Mouse (Mus musculus): ENCODE results near the gene Hapln4.
"Not testable (repeated sequence)": the region's sequence is repeated elsewhere in the genome, so short reads cannot be mapped to it uniquely, and the experiment has no call there.

Hapln4 gene

DNA sequence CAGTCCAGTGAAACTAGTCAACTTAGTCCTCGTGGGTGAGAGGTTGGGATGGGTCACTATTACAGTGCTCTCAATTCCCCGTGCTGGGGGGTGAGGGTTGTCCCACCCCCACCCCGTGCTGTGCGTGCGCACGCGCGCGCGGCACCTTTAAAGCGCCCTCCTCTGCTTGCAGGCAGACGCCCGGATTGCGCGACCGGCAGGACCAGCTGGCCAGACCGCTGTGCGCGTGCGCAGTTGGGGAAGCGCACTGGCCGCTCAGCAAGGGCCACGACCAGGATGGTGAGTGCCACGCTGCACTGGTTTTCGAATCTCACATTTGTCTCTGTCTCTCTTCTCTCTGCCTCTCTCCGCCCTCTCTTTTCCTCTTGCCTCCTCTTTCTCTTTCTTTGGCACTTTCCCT lies at the start of gene Hapln4:
Gene Hapln4, plus strand, starts transcription at position 173 of the 400 bp plus-strand sequence.
- no peak for DNase-seq (ENCODE audit: extremely low read depth, insufficient read length, low spot score)

DNA sequence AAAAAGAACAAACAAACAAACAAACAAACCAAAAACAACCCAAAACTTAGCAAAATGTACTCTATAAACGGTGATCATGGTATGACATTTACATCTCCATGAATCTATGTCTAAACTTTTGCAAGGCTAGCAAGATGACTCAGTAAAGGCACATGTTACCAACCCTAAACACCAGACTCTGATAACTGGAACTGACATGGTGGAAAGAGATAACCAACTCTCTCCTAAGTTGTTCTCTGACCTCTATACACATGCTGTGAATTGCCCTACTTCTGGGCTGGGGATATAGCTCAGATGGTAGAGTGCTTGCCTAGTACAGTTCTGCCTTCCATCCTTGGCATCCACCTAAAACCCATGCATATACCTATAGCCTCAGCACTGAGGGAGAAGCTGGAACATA lies 45.3 kb upstream of the Hapln4 start:
- DNase-seq (ENCODE audit: extremely low read depth, insufficient read length, low spot score), result no peak

DNA sequence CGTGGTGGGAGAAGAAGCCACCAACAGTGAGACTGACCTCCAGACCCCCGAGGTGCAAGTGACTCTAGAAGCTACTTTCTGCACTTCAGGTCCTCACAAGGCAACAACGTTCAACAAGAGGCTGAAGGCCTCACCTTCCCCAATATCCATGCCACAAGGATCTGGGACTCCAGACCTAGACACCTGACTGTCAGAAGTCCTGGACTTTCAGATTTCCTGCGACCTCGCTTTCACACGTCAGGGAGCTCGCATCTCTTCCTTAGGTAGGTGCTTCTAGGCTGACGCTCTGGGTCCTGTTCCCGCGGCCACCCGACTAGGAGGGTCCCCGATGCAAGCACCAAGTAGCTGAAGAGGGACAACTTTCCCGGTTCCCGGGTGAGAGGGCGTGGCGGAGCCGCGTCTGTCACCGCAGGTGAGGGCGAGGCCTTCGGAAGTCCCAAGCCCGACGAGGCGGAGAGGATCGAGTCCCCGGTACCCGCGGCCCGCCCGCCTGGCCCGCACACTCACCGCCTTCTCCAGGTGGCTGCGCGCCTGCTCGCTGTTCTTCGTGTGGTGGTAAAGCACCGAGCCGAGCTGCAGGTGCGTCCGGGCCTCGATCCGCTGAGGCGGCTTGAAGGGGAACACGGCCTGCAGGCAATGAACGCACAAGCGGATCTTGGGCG lies 41.2 kb upstream of the Hapln4 start:
- no peak for DNase-seq (ENCODE audit: extremely low read depth, insufficient read length, low spot score)

DNA sequence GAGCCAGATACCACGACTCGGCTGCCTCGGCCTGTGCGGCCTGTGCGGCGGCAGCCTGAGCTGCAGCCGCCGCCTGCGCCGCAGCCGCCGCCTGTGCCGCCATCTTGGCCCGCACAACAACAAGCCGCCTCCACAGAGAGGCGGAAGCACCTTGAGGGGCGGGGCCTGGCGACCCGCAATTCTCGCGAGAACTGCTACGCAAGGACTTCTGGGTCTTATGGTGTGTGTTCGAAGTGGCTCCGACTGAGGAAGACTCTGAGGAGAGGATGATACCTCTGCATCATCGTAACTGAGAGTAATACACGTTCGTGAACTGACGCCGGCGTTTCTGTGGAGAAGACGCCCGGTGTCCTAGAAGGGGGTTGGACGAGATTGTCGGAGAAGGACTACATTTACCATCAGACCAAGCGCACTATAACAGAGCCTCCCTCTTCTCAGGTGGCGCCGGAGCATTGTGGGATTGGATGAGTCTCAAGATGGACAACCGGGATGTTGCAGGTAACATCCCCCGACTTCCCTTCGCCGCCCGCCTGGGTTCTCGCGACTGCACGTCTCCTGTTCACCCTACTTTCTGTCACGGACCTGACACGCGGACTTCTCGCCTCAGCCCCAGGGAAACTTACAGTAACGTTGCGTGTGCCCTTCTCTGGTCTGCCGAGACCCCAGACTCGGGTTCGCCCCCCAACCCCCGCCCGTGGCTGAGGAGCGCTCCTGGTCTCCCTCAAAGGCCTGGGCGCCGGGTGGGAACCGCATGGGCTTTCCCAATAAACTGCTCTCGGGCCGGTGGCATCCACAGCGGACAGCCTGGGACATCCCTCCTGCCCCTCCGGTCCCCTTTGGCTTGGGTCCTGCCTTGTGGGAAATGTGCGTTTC lies 40.4 kb upstream of the Hapln4 start, which contains the start of the genes Mau2 and Sugp1:
Gene Mau2, minus strand, starts transcription at position 152 of the 873 bp plus-strand sequence.
Gene Sugp1, plus strand, starts transcription at position 231 of the 873 bp plus-strand sequence.
- peak; percentile 93 for DNase-seq (ENCODE audit: extremely low read depth, insufficient read length, low spot score)

DNA sequence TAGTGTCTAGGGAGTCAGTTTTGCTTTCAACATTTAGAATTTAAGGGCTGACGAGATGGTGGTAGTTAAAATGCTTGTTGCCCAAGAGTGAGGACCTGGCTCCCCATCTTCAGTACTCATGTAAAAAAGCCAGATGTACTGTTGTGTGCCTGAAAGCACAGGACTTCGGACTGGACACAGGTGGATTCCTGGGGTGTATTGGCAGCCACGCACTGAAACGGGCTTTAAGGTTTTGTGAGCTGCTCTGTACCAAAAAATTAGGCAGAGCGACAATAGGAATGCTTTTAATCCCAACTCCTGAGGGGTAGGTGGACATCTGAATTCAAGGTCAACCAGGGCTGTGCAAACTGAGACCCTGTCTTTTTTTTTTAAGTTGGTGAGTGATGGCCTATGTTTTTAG lies 39.3 kb upstream of the Hapln4 start:
- DNase-seq (ENCODE audit: extremely low read depth, insufficient read length, low spot score), result no peak

DNA sequence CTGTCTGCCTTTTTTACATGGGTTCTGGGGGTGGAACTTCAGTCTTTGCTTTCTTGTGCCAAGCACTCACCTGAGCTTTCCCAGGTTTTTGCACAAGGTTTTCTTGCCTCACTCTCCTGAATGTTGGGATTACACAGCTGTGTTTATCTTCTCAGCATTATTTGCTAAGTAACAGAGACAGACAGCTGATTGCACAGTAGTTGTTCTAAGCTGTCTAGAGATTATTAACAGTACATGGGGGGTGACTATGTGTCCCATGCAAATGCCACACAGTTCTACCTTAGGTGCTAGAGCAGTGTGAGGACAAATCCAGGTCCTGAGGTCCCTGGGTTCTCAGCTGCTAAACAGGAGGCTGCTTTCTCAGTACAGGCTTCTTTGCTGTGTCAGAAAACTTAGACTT lies 33.6 kb upstream of the Hapln4 start:
- no peak for DNase-seq (ENCODE audit: extremely low read depth, insufficient read length, low spot score)

DNA sequence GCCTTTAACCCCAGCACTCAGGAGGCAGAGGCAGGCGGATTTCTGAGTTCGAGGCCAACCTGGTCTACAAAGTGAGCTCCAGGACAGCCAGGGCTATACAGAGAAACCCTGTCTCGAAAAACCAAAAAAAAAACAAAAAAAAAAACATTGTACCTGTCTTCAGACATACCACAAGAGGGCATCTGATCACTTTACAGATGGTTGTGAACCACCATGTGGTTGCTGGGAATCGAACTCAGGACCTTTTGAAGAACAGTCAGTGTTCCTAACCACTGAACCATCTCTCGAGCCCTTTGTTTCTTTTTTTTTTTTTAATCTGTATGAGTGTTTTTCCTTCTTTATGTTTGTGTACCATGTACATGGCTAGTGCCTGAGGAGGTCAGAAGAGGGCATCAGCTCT lies 32.8 kb upstream of the Hapln4 start:
- DNase-seq (ENCODE audit: extremely low read depth, insufficient read length, low spot score), result not testable (repeated sequence)

DNA sequence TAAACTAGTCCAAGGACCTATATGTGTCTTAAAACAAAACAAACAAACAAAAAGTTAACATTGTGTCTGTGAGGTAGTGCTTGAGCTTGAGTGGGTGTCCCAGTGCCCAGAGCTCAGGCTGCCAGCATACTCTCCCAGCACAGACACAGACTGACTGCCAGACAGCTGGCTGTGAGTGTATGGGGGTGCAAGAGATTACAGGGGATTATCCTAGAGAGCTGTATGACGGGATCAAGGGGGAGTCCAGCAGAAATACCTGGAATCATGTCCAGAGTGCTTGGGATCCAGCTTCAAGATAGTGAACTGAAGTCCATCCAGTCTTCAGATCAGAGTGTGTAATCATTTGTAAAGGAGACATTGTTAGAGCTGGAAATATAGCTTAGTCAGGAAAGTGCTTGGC lies 25.5 kb upstream of the Hapln4 start:
- no peak for DNase-seq (ENCODE audit: extremely low read depth, insufficient read length, low spot score)

DNA sequence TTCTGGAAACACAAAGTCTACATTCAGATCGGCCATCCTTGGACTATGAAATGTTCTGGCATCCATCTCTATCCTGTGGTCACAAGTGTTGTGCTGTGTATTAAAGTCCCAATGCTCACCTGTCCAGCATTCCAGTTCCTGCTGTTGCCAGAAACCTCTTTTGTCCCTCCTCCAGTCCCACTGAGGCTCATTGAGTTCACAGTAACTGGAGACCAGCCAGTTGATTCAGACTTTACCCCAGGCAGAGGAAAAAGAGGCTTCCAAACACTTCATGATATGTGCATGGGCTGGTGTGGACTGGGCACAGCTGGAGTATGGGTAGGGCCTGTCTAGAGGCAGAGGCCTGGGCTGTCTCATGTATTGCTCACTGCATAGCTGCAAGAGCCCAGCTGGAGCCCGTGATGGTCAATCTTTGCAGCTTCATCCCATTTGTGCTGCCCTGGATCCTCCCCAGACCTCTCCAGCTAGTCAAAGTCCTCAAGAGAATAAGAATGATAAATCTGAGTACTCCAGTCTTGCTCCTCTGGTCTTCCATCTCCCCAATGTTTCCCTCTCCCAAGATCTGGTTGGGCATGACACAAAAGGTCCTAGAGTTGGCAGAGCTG lies 11.3 kb upstream of the Hapln4 start:
- DNase-seq (ENCODE audit: extremely low read depth, insufficient read length, low spot score), result no peak

DNA sequence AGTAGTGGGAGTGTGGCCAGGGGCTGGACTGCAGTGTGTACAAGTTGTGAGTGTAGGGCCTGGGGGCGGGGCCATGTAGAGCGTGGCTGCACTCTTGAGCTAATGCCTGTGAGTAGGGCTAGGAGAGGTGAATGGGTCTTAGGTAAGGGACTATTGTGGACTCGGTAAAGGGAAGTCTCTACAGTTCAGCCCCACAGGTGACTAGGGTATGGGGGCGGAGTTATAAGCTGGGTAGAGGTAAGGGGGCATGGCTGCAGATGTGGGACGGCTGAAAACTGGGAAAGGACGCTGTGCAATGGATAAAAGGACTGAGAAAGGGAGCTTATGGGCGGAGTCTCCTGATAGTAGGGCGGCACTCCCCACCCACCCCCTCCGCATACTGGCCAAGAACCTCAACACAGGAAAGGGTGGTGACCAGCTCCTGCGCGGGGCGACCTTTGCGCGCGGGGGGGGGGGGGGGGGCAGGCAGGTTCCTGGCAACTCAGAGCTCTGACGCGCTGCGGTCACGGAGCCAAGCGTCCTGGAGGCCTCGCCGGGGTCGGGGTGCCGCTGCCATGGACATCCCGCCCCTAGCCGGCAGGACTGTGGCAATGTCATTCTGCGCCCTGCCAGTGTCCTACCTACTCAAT lies 10.7 kb upstream of the Hapln4 start, which contains the start of gene Tm6sf2:
Gene Tm6sf2, plus strand, starts transcription at position 484 of the 629 bp plus-strand sequence.
- no peak for DNase-seq (ENCODE audit: extremely low read depth, insufficient read length, low spot score)

DNA sequence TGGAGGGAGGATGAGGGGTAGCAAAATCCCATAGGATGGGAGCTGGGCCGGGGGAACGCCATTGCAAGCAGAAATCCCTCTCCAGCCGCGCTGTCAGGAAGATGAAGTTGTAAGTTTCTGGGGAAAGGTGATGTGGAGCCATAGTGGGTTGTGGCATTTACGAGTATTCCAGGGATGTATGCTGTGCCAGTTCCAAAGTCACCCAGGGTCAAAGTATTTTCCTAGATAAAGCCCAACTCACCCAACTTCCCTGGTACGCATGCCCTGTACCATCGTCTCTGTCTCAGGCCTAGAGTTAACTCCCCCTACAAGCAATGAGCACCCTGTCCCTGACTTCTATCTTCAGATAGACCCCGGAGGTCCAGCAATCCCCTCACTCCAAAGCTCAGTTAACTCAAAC lies 10.1 kb upstream of the Hapln4 start:
- no peak for DNase-seq (ENCODE audit: extremely low read depth, insufficient read length, low spot score)

DNA sequence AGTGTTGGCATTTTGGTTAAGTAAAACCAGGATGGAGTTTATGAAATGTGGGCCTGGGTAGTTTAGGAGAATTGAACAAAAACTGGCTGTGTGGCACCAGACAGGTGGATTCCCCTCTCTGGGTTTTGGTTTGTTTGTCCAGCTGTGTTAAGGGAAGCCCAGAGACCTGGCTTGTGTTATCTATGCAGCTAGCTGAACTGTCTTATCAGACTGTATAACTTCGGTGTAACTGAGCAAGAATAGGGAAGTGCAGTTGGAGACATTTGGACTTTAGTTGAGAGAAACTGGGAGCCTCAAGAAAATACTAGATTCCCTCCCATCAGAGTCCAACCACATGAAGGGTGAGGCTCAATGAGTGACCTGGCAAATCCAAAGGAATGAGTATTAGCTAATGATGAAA lies 9.6 kb upstream of the Hapln4 start:
- DNase-seq (ENCODE audit: extremely low read depth, insufficient read length, low spot score), result no peak

DNA sequence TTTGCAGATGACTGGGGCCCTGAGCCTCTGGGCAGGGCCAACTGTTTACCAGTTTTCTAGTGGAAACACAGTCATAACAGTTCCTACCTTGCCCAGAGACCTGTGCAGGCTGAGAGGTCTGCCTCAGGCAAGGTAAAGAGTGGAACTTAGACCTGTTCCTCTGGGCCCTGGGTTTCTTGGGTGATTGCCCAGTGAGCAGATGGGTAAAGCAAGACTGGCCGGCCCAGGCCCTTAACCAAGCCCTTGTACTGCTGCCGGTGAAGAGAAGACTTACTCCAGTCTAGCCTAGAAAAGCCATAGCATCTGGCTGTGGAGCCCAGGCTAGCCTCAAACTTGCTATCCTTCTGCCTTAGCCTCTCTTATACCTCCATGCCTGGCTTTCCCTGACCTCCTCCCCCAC lies 1.3 kb upstream of the Hapln4 start:
- DNase-seq (ENCODE audit: extremely low read depth, insufficient read length, low spot score), result no peak

DNA sequence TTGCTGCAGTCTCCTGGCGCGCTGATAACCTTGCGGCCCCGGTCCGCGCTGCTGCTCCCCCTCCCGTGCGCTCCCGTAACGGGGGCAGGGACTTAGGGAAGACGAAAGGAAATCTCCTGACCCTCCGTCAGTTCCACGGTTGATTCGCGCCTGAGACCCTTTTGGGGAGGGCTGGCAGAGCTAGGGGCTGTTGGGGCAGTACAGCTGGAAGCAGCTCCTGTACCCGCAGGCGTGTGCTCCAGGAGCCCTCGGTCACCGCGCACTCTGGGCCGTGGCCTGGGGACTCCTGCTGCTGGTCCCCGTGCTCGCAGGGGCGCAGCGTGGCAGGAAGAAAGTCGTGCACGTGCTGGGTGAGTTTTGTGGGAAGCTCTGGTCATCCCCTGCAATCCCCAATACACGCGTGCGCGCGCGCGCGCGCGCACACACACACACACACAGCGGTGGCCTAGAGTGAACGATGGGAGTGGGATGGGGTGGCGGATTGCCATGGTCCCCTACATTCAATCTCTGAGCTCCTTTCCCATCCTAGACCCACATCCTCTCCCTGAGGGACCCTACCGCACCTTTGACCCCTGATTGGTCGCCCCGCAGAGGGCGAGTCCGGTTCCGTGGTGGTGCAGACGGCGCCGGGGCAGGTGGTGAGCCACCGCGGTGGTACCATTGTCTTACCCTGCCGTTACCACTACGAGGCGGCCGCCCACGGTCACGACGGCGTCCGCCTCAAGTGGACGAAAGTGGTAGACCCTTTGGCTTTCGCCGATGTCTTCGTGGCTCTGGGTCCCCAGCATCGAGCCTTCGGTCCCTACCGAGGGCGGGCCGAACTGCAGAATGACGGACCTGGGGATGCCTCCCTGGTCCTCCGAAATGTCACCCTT lies 1.2 kb downstream of the Hapln4 start:
- DNase-seq (ENCODE audit: extremely low read depth, insufficient read length, low spot score), result no peak

DNA sequence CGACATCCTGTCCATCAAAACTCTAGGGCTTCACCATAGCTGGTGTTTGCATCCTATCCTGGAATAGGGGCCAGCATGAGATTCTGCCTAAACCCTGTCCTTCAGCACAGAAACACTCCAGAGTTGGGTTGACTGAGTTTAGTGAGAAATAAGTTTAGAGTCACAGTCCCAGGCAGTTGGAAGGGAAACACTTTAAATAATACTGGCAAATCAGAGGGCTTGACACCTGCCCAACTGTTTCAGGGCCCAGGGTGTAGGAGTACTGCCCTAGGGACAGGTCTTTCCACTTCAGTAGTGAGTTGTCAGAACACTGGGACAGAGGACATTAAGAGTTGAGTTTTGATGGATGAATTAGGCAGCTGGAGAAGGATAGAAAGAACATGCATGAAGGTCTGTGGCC lies 2.9 kb downstream of the Hapln4 start:
- no peak for DNase-seq (ENCODE audit: extremely low read depth, insufficient read length, low spot score)

DNA sequence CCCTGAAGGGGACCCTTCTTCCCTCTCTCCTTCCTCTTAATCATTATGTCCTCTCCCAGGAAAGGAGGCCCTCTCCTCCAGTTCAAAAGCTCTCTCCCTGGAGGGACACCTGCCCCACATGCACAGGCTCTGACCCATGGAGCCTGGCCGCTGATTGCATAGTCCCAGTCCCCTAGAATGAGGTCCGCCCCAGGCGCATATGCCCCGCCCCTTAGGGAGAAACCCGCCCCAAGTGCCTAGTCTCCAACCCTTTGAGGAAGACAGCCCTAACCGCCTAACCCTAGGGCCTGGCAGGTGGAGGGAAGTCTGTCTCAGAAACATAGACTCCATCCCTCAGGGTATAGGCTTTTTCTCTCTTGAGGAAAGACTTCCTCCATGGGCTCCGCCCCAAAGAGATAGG lies 4.0 kb downstream of the Hapln4 start:
- DNase-seq (ENCODE audit: extremely low read depth, insufficient read length, low spot score), result no peak

DNA sequence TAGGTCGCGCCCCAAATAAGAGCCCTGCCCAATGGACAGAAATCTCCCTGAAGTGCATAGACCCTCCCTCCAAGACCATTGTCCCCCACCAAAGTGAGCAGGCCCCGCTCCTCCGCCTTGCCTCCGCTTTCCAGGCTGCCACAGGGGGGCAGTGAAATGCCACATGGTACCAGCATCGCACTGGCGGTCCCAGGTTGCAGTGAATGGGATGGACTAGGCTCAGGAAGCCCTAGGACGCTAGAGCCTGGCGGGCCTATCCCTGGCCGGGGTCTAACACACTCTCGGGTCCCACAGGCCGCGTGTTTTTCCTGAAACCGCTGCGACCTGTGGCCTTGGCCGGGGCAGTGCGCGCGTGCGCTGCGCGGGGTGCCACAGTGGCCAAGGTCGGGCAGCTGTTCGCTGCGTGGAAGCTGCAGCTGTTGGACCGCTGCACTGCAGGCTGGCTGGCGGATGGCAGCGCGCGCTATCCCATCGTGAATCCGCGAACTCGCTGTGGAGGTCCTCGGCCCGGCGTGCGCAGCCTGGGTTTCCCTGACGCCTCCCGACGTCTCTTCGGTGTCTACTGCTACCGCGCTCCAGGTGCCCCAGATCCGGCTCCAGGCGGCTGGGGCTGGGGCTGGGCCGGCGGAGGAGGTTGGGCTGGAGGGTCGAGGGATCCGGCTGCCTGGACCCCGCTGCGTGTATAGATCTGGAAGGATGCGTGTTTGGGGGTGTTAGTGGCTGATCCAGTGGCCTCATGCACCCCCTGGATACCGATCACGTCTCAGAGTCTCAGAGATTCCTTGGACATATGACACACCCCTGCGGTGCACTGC lies 4.8 kb downstream of the Hapln4 start:
- DNase-seq (ENCODE audit: extremely low read depth, insufficient read length, low spot score), result no peak

DNA sequence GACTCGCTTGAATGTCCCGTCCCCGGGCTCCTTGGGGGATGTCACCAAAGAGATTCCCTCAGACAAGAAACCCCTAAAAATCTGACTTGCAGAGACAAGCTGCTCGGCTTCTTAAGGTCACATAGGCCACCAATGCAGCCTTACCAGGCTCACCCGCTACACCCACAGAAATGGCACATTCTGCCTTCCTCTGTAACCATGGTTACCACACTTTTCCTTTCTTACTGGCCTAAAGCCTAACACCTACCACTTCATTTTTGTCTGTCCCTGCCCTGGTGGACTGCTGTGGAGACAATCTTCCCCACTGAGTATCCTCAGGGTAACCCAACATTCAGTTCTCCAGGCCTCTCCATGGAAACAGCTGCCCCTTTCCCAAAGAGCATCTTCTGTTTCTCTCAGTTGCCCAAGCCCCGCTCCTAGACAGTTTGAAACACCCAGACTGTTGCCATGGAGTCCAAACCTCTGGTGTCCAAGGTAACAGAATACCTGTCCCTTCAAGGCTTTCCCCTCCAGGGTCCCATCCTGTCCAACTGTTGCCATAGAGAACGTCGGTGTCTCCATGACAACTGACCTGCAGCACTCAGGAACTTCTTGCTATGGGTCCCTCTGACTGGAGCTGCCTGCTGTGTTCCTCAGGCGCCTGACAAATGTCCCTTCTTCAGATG lies 6.2 kb downstream of the Hapln4 start:
- DNase-seq (ENCODE audit: extremely low read depth, insufficient read length, low spot score), result no peak

DNA sequence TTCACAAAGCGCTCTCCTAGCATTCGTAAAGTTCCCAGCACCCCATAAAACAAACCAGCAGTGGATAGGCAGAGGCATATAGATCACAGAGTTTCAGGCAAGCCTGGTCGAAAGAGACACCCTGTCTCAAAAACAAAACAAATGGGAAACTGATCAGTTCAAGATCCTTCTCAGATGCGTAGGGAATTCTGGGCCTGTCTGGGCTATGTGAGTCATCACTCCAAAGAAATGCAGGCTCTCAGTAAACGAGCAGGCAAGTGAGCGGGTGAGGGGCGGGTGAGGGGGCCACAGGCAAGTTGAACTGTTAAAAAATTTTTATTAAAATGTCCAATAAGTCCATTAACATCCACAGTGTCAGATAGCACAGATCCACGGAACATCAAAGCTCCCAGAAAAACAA lies 9.5 kb downstream of the Hapln4 start:
- DNase-seq (ENCODE audit: extremely low read depth, insufficient read length, low spot score), result no peak

All from 3134 (cell line).